Mouse (Mus musculus) stomach, postnatal 0 days (tissue): ENCODE measurements at regions not wholly inside any gene's neighbourhood (a gene's known extent, or its start where the extent isn't known, plus 50 kb on each side); places are given as distances from the start of the nearest gene placed in this dataset.

ENCODE experiments used
- CTCF ChIP-seq: IDR thresholded peaks from 2 replicates; pipeline ENCODE4 v1.5.1; 2016; ENCODE audit warnings: antibody characterized with exemption, low read depth, mild to moderate bottlenecking, moderate library complexity
- EP300 ChIP-seq: optimal IDR thresholded peaks from 2 replicates; pipeline ENCODE3; 2016; ENCODE audit warnings: antibody characterized with exemption

GRCm38 (mm10) chr6:99940118-99940517 lies 213.9 kb upstream of the Prok2 start:
- TF ChIP-seq CTCF (no peak), EP300 (no peak)
